Mouse (Mus musculus): ENCODE results near the gene Frrs1l. TPM values are rescaled to one million over a fixed set of nuclear protein-coding genes. Genes with fewer than 3 reads are reported as not detected.

Frrs1l gene
- not detected in 2 replicates for polyA plus RNA-seq (2015; fragmentation: Nextera tagmentation; extraction: Ambion mirVana)

DNA sequence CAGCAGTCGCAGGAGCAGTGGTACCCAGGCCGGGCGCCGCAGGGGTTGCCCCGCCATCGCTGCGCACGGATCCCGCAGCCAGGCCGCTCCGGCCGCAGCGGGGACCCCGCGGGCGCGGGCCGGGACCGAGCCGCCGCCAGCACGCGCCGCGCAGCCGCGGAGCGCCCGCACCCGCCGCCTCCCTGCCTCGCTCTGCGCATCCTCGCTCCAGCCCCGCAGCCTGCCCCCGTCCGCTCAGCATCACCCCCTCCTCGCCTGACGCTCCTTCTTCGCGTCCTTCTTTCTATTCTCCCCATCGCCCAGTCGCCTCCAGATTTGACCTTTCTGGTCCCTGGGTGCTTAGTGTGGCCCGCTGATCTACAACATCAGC lies at the start of gene Frrs1l:
Gene Frrs1l (minus strand): TSS at position 177 of the 370 bp plus-strand sequence.
- Histone ChIP-seq H3K36me3 (replicated peaks; ENCODE audit: insufficient read depth, low read length) (no peaks in the 10 kb centered on the region), H3K4me3 (ENCODE audit: low read depth, low read length) (peak within 1 kb of the TSS; percentile 48), H3K27ac (ENCODE audit: low read depth) (no peak within 1 kb of the TSS), H3K9ac (replicated peaks) (no peak within 1 kb of the TSS), H3K27me3 (ENCODE audit: insufficient read depth, low read length) (peaks cover 24% of the 10 kb centered on the region), H3K4me2 (ENCODE audit: low read depth, low read length) (peak within 1 kb of the TSS; percentile 71), H3K4me1 (ENCODE audit: insufficient read depth) (peaks cover 5% of the 10 kb centered on the region), H3K9me3 (ENCODE audit: low read length) (no peaks in the 10 kb centered on the region)
- TF ChIP-seq CTCF (IDR thresholded peaks at IDR 0.05; ENCODE audit: low read depth): no peak
- DNase-seq (no peak), ATAC-seq (no peak)
- 2% methylated on average over 15 of the region's 44 CpGs for WGBS (ENCODE audit: insufficient replicate concordance)

DNA sequence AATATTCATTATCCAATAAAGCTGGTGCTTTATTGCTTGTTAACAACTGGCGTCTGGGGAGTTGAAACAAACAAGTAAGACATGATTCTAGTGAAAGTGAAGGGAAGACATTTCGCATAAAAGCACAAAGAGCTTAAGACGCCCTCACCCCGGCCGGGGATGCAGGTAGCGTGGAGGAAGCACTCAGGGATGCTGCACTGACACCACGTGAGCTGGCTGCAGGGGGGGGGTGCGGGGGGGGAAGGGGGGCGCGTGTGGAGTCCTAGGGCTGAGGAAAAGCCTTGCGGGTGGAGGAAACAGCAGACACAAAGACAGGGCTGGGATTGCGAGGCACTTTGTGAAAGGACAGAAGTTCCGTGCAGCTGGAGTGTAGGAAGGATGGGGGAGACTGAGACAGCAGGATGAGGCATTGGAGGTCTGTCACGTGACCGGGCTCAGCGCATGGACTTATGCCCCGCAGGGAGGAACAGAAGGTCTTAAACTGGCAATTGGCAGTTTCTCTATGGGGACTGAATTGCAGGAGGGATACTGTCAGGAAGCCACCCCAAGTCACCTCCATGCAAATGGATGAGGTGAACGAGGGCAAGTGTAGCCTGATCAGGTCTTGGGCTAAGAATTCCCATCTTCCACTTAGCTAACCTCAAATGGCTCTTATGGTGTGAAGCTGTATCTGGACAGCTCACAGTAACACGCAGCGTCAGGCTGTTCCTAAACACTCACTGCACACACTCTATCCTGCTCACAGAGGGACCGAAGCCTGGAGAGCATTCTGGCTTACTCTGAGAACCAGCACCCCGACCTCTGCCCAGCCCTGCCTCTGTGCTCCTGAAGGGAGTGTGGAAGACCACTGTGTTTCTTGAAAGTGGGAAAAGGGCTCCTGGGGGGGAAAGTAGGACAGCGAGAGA lies 49.2 kb upstream of the Frrs1l start:
- no peak for ATAC-seq
- DNase-seq: no peak
- peak overlapping the region; percentile 48 for H3K4me2 ChIP-seq (ENCODE audit: low read depth, low read length)
- H3K27me3 ChIP-seq (ENCODE audit: insufficient read depth, low read length): no peaks in the 10 kb centered on the region
- H3K9me3 ChIP-seq (ENCODE audit: low read length): no peaks in the 10 kb centered on the region
- H3K27ac ChIP-seq (ENCODE audit: low read depth): no peak overlapping the region
- WGBS (ENCODE audit: insufficient replicate concordance): 15% methylated on average over 23 of the region's 23 CpGs
- no peak for TF ChIP-seq EP300 (IDR thresholded peaks at IDR 0.05; ENCODE audit: low read depth)
- no peak for TF ChIP-seq CTCF (IDR thresholded peaks at IDR 0.05; ENCODE audit: low read depth)
- H3K4me1 ChIP-seq (ENCODE audit: insufficient read depth): peaks cover 4% of the 10 kb centered on the region; the same call in 1 of the 2 replicates
- no peak overlapping the region for H3K4me3 ChIP-seq (ENCODE audit: low read depth, low read length)
- H3K36me3 ChIP-seq (replicated peaks; ENCODE audit: insufficient read depth, low read length): no peaks in the 10 kb centered on the region
- H3K9ac ChIP-seq (replicated peaks): no peak overlapping the region

DNA sequence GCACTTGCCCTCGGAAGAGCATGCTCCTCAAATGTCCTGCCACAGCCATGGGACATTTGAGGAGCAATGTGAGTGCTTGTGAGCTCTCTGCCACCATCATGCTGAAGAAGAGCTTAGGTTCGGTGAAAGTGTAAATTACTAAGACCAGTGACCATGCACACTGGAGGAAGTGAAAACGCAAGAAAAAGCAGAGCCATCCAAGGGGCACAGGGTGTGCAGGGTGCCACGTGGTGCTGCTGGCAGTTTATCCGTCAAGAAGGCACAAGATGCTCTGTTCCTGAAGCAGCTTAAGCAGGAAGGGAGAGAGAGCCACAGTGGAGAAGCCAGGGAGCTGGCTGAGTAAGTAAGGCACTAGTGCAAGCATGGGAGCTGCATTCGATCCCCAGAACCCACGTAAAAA lies 47.4 kb upstream of the Frrs1l start:
- ATAC-seq: no peak
- Histone ChIP-seq H3K27ac (ENCODE audit: low read depth) (0 out of 2 replicates have a peak overlapping the region, but pooled peaks have one; percentile 22), H3K4me1 (ENCODE audit: insufficient read depth) (peaks cover 4% of the 10 kb centered on the region; the same call in 1 of the 2 replicates), H3K4me3 (ENCODE audit: low read depth, low read length) (no peak overlapping the region), H3K9ac (replicated peaks) (no peak overlapping the region), H3K36me3 (replicated peaks; ENCODE audit: insufficient read depth, low read length) (no peaks in the 10 kb centered on the region), H3K9me3 (ENCODE audit: low read length) (no peaks in the 10 kb centered on the region), H3K4me2 (ENCODE audit: low read depth, low read length) (no peak overlapping the region), H3K27me3 (ENCODE audit: insufficient read depth, low read length) (no peaks in the 10 kb centered on the region)
- WGBS (ENCODE audit: insufficient replicate concordance): 47% methylated on average over 7 of the region's 7 CpGs
- TF ChIP-seq CTCF (IDR thresholded peaks at IDR 0.05; ENCODE audit: low read depth) (no peak), EP300 (IDR thresholded peaks at IDR 0.05; ENCODE audit: low read depth) (no peak)
- DNase-seq: no peak

DNA sequence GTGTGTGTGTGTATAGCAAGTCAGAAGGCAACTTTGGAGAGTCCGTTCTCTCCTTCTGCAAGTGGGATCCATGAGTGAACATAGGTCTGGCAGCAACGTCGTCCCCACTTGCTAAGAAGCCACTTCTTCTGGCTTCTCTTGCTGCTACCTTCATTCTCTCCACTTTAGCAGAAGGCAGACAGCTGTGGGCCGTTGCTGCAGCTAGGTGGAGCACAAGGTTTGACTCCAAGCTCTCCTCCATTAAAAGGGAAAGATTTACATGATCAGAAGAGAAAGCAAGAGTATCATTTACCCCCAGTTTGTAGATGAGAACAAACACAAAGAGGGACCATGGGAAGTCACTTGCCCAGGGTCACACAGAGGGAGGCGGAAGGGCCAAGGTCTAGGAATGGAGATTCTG lies 44.0 kb upstream of the Frrs1l start:
- H3K27ac ChIP-seq (ENCODE audit: low read depth): no peak overlapping the region
- DNase-seq (no peak), ATAC-seq (no peak)
- H3K4me3 ChIP-seq (ENCODE audit: low read depth, low read length): no peak overlapping the region
- H3K4me1 ChIP-seq (ENCODE audit: insufficient read depth): no peaks in the 10 kb centered on the region
- no peak overlapping the region for H3K9ac ChIP-seq (replicated peaks)
- H3K36me3 ChIP-seq (replicated peaks; ENCODE audit: insufficient read depth, low read length): no peaks in the 10 kb centered on the region
- no peak overlapping the region for H3K4me2 ChIP-seq (ENCODE audit: low read depth, low read length)
- no peaks in the 10 kb centered on the region for H3K9me3 ChIP-seq (ENCODE audit: low read length)
- TF ChIP-seq EP300 (IDR thresholded peaks at IDR 0.05; ENCODE audit: low read depth) (no peak), CTCF (IDR thresholded peaks at IDR 0.05; ENCODE audit: low read depth) (peak; percentile 42)
- H3K27me3 ChIP-seq (ENCODE audit: insufficient read depth, low read length): no peaks in the 10 kb centered on the region
- 62% methylated on average over 5 of the region's 5 CpGs for WGBS (ENCODE audit: insufficient replicate concordance)

DNA sequence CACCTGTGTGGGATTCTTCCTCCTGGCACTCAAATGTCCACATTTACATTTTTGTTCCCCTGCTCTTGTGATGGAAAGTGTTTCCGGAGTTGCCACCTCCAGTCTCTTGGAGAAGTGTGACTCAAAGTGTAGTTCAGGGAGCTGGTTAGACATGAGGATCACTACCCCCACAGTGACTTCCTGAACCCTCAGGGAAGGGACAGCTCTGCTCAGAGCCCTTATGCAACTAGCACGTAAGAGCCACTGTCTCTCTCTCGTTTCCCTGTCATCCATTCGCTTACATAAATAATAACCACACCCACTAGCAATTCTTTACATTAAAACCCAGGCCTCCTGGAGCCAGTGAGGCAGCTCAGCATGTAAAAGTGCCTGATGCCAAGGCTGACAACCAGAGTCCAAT lies 41.2 kb upstream of the Frrs1l start:
- no peaks in the 10 kb centered on the region for H3K4me1 ChIP-seq (ENCODE audit: insufficient read depth)
- DNase-seq (no peak), ATAC-seq (no peak)
- no peaks in the 10 kb centered on the region for H3K9me3 ChIP-seq (ENCODE audit: low read length)
- no peak overlapping the region for H3K4me3 ChIP-seq (ENCODE audit: low read depth, low read length)
- H3K27me3 ChIP-seq (ENCODE audit: insufficient read depth, low read length): no peaks in the 10 kb centered on the region
- no peak overlapping the region for H3K9ac ChIP-seq (replicated peaks)
- no peaks in the 10 kb centered on the region for H3K36me3 ChIP-seq (replicated peaks; ENCODE audit: insufficient read depth, low read length)
- H3K4me2 ChIP-seq (ENCODE audit: low read depth, low read length): no peak overlapping the region
- TF ChIP-seq EP300 (IDR thresholded peaks at IDR 0.05; ENCODE audit: low read depth) (no peak), CTCF (IDR thresholded peaks at IDR 0.05; ENCODE audit: low read depth) (no peak)
- no peak overlapping the region for H3K27ac ChIP-seq (ENCODE audit: low read depth)
- WGBS (ENCODE audit: insufficient replicate concordance): 40% methylated on average over 4 of the region's 4 CpGs

DNA sequence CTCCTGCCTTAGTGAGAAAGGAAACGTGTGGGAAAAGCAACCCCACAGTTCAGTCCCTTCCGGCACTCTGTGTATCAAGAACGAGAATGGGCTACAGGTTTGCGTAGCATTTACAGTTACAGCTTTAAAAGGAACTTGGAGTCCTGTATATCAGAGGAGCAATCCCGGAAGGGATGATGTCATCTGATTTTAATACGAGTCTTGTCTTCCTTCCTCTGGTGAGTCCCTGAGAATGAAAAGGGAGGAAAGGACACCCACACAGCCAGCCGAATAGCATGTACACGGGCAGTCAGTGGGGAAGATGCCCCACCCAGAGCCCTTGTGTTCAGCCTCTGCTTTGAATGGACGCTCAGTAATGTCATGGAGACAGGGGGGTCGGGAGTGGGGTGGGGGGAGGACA lies 37.8 kb upstream of the Frrs1l start:
- ATAC-seq: no peak
- TF ChIP-seq CTCF (IDR thresholded peaks at IDR 0.05; ENCODE audit: low read depth) (no peak), EP300 (IDR thresholded peaks at IDR 0.05; ENCODE audit: low read depth) (no peak)
- H3K27me3 ChIP-seq (ENCODE audit: insufficient read depth, low read length): no peaks in the 10 kb centered on the region
- peaks cover 2% of the 10 kb centered on the region; the same call in 1 of the 2 replicates for H3K4me1 ChIP-seq (ENCODE audit: insufficient read depth)
- no peaks in the 10 kb centered on the region for H3K9me3 ChIP-seq (ENCODE audit: low read length)
- no peak overlapping the region for H3K4me3 ChIP-seq (ENCODE audit: low read depth, low read length)
- H3K27ac ChIP-seq (ENCODE audit: low read depth): no peak overlapping the region
- WGBS (ENCODE audit: insufficient replicate concordance): 30% methylated on average over 10 of the region's 10 CpGs
- no peak overlapping the region for H3K9ac ChIP-seq (replicated peaks)
- H3K36me3 ChIP-seq (replicated peaks; ENCODE audit: insufficient read depth, low read length): no peaks in the 10 kb centered on the region
- DNase-seq: no peak
- peak overlapping the region; percentile 27 for H3K4me2 ChIP-seq (ENCODE audit: low read depth, low read length)

Data from liver, postnatal 0 days (tissue).